Mouse (Mus musculus) embryonic stem cell, embryonic (primary cell): ENCODE data around the gene Ttf1.

Experiments used
- CTCF ChIA-PET, 4 experiments: fragments of 300-600 bp in 2 of 4; fragments of 350-600 bp in 2 of 4; sonication (Branson Sonifier 250); formaldehyde crosslinking; loops; one replicate each; lab custom pipeline; 2022; ENCODE audit warnings: inconsistent platforms in 2 of 4; lab: Charles Lee
- POLR2A ChIA-PET, 4 experiments: fragments of 300-600 bp in 2 of 4; fragments of 350-600 bp in 2 of 4; sonication (Branson Sonifier 250); formaldehyde crosslinking; loops; one replicate each; lab custom pipeline; 2022; ENCODE audit warnings: antibody characterized with exemption in 4 of 4, inconsistent platforms in 1 of 4; lab: Charles Lee

The Ttf1 gene

DNA sequence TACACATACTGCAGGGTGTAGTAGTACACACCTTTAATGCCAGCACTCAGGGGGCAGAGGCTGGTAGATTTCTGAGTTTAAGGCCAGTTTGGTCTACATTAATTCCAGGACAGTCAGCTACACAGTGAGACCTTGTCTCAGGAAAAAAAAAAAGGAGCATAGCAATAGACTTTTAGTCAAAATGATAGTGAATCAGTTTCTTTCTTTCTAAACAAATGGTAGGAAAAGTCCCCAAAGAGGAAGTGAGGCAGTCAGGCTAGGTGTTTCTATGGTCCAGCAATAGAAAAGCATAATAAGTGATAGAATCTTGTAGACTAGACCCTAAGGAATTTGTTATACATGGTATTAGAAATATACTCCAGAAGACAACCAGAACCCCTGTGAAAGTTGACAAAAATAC is 75.1 kb downstream of the Ttf1 start:
- ChIA-PET POLR2A (interaction anchor here in 3 of 4 experiments (0.7 to 3.1 kb wide), 14 partner anchors 7 to 552 kb away, joined by 3 to 25 read pairs (median 4); partner anchors contain the start of gene Gtf3c5 (in 1 of the 3)), CTCF (interaction anchor here in 1 of 4 experiments (1.9 kb wide), 1 partner anchor 8 kb away, joined by 5 read pairs; no protein-coding TSS in a partner anchor)
